Mouse (Mus musculus): ENCODE data around the gene 2700097O09Rik.

GRCm38 (mm10) chr12:55007361-55008008, 72.4 kb downstream of the 2700097O09Rik start:
- TF ChIP-seq CTCF (IDR thresholded peaks at IDR 0.05; ENCODE audit: extremely low read depth, insufficient read depth, low read length) (no peak), POLR2A (IDR thresholded peaks at IDR 0.05; ENCODE audit: extremely low read depth, insufficient read depth, low read length) (no peak)

Measured in cortical plate, adult 2 months (tissue).